Mouse (Mus musculus) cortical plate, adult 2 months (tissue): ENCODE data around the gene Zfp93.

Experiments
- CTCF ChIP-seq: fragments of 200-500 bp; IDR thresholded peaks from 2 replicates; pipeline ENCODE4 v1.5.1; 2011; ENCODE audit warnings: mild to moderate bottlenecking, control low read depth, low read length; ENCODE audit not compliant: insufficient read depth; ENCODE audit errors: extremely low read depth
- POLR2A ChIP-seq: fragments of 200-500 bp; IDR thresholded peaks from 2 replicates; pipeline ENCODE4 v1.6.1; 2011; ENCODE audit warnings: mild to moderate bottlenecking, low read length, control low read depth; ENCODE audit not compliant: insufficient read depth; ENCODE audit errors: extremely low read depth

- TF ChIP-seq POLR2A, result no peak
- no peak for TF ChIP-seq CTCF
Measured at GRCm38 (mm10) chr7:24290106-24290693, 20.0 kb downstream of the Zfp93 start.
